Mouse (Mus musculus) MEL (cell line): Measurements from ENCODE around the gene Foxk2. TPM values are rescaled to one million over a fixed set of nuclear protein-coding genes. Genes with fewer than 3 reads are reported as not detected.

Source experiments
- DNase-seq: peaks from one replicate; pipeline ENCODE4 v3.0.0; 2011; ENCODE audit warnings: low read depth, low spot score
- H3K27ac ChIP-seq: 2 replicates; pipeline ENCODE4 v1.5.1; 2012; ENCODE audit warnings: low read depth, mild to moderate bottlenecking, control low read depth, low read length, moderate library complexity; ENCODE audit not compliant: control insufficient read depth
- H3K27me3 ChIP-seq, 2 experiments: fragments of 150-350 bp in 1 of 2; sonication (generic) in 1 of 2; 2 replicates each; pipeline ENCODE4 v1.6.1; 2012; ENCODE audit warnings: low read length in 2 of 2, mild to moderate bottlenecking in 2 of 2, improper control_type of control experiment in 1 of 2, moderate library complexity in 1 of 2; ENCODE audit not compliant: insufficient read depth in 2 of 2, control insufficient read depth in 1 of 2
- H3K36me3 ChIP-seq, 2 experiments: 2 replicates each; pipeline ENCODE4 v1.6.1; 2012 to 2014; ENCODE audit warnings: low read length in 2 of 2, improper control_type of control experiment in 1 of 2, inconsistent platforms in 1 of 2, mild to moderate bottlenecking in 1 of 2; ENCODE audit not compliant: insufficient read depth in 2 of 2, control insufficient read depth in 1 of 2
- H3K4me1 ChIP-seq, 2 experiments: fragments of 150-350 bp in 1 of 2; sonication (generic) in 1 of 2; 2 replicates each; pipeline ENCODE4 v1.6.1; 2012; ENCODE audit warnings: low read length in 2 of 2, improper control_type of control experiment in 1 of 2, mild to moderate bottlenecking in 1 of 2; ENCODE audit not compliant: insufficient read depth in 2 of 2, control insufficient read depth in 1 of 2
- H3K4me3 ChIP-seq, 2 experiments: fragments of 150-350 bp in 1 of 2; sonication (generic) in 1 of 2; 2 replicates each; pipeline ENCODE4 v1.5.1; 2012; ENCODE audit warnings: low read depth in 2 of 2, low read length in 2 of 2, mild to moderate bottlenecking in 2 of 2, moderate library complexity in 2 of 2, control low read depth in 1 of 2, improper control_type of control experiment in 1 of 2; ENCODE audit not compliant: control insufficient read depth in 1 of 2, insufficient read depth in 1 of 2
- H3K79me2 ChIP-seq: 2 replicates; pipeline ENCODE4 v1.6.1; 2012; ENCODE audit warnings: mild to moderate bottlenecking, low read length, moderate library complexity; ENCODE audit not compliant: control insufficient read depth, poor library complexity, insufficient read depth
- H3K9ac ChIP-seq: 2 replicates; pipeline ENCODE4 v1.6.1; 2012; ENCODE audit warnings: low read depth, mild to moderate bottlenecking, control low read depth, low read length, moderate library complexity; ENCODE audit not compliant: control insufficient read depth, poor library complexity, severe bottlenecking
- H3K9me3 ChIP-seq: fragments of 150-350 bp; sonication (generic); replicated peaks from 2 replicates; pipeline ENCODE4 v1.6.1; 2012; ENCODE audit warnings: mild to moderate bottlenecking, low read length, improper control_type of control experiment, moderate library complexity; ENCODE audit not compliant: insufficient read depth
- BHLHE40 ChIP-seq: IDR thresholded peaks from 2 replicates; pipeline ENCODE4 v1.6.1; 2012; ENCODE audit warnings: low read depth, mild to moderate bottlenecking, inconsistent platforms, low read length, improper control_type of control experiment, borderline replicate concordance
- CTCF ChIP-seq, 3 experiments: IDR thresholded peaks in 2 of 3; conservative IDR thresholded peaks in 1 of 3; 2 replicates each; pipeline ENCODE4 v1.5.1; 2011 to 2012; ENCODE audit warnings: low read length in 3 of 3, low read depth in 2 of 3, mild to moderate bottlenecking in 2 of 3, improper control_type of control experiment in 1 of 3, inconsistent platforms in 1 of 3, mixed read lengths in 1 of 3, moderate library complexity in 1 of 3; ENCODE audit not compliant: control insufficient read depth in 1 of 3, insufficient read depth in 1 of 3, poor library complexity in 1 of 3, severe bottlenecking in 1 of 3
- E2F4 ChIP-seq: IDR thresholded peaks from 2 replicates; pipeline ENCODE4 v1.6.1; 2011; ENCODE audit warnings: low read depth, low read length, improper control_type of control experiment, borderline replicate concordance
- ELF1 ChIP-seq: IDR thresholded peaks from 2 replicates; pipeline ENCODE4 v1.6.1; 2014; ENCODE audit warnings: low read depth, mild to moderate bottlenecking, inconsistent platforms, low read length, improper control_type of control experiment, moderate library complexity
- ETS1 ChIP-seq: IDR thresholded peaks from 2 replicates; pipeline ENCODE4 v1.6.1; 2012; ENCODE audit warnings: low read depth, mild to moderate bottlenecking, inconsistent platforms, low read length, improper control_type of control experiment, moderate library complexity
- GATA1 ChIP-seq: IDR thresholded peaks from 2 replicates; pipeline ENCODE4 v1.6.1; 2011; ENCODE audit warnings: low read depth, low read length, improper control_type of control experiment
- HCFC1 ChIP-seq: IDR thresholded peaks from 2 replicates; pipeline ENCODE4 v1.6.1; 2012; ENCODE audit warnings: low read depth, mild to moderate bottlenecking, inconsistent platforms, low read length, improper control_type of control experiment, moderate library complexity
- JUND ChIP-seq: IDR thresholded peaks from 2 replicates; pipeline ENCODE4 v1.6.1; 2011; ENCODE audit warnings: low read depth, mild to moderate bottlenecking, improper control_type of control experiment, low read length
- MAFK ChIP-seq: IDR thresholded peaks from 2 replicates; pipeline ENCODE4 v1.6.1; 2011; ENCODE audit warnings: low read depth, mild to moderate bottlenecking, low read length, improper control_type of control experiment, borderline replicate concordance
- MAZ ChIP-seq: IDR thresholded peaks from 2 replicates; pipeline ENCODE4 v1.6.1; 2012; ENCODE audit warnings: low read depth, mild to moderate bottlenecking, inconsistent platforms, low read length, improper control_type of control experiment
- MXI1 ChIP-seq: IDR thresholded peaks from 2 replicates; pipeline ENCODE4 v1.6.1; 2011; ENCODE audit warnings: mild to moderate bottlenecking, low read depth, low read length, improper control_type of control experiment
- MYB ChIP-seq: IDR thresholded peaks from 2 replicates; pipeline ENCODE4 v1.6.1; 2011; ENCODE audit warnings: mild to moderate bottlenecking, low read depth, low read length, improper control_type of control experiment
- MYC ChIP-seq: IDR thresholded peaks from 2 replicates; pipeline ENCODE4 v1.6.1; 2011; ENCODE audit warnings: low read depth, mild to moderate bottlenecking, low read length, improper control_type of control experiment, moderate library complexity
- NRF1 ChIP-seq: IDR thresholded peaks from 2 replicates; pipeline ENCODE4 v1.6.1; 2014; ENCODE audit warnings: low read depth, mild to moderate bottlenecking, inconsistent platforms, low read length, improper control_type of control experiment, moderate library complexity; ENCODE audit not compliant: poor library complexity, insufficient read depth, severe bottlenecking
- POLR2AphosphoS2 ChIP-seq: IDR thresholded peaks from 2 replicates; pipeline ENCODE4 v1.6.1; 2011; ENCODE audit warnings: low read length, improper control_type of control experiment
- POLR2AphosphoS5 ChIP-seq: IDR thresholded peaks from 2 replicates; pipeline ENCODE4 v1.6.1; 2012; ENCODE audit warnings: low read depth, borderline replicate concordance, mild to moderate bottlenecking, inconsistent platforms, low read length, moderate library complexity, mixed read lengths
- RCOR1 ChIP-seq: IDR thresholded peaks from 2 replicates; pipeline ENCODE4 v1.6.1; 2012; ENCODE audit warnings: low read depth, mild to moderate bottlenecking, inconsistent platforms, low read length, improper control_type of control experiment
- SIN3A ChIP-seq: IDR thresholded peaks from 2 replicates; pipeline ENCODE4 v1.6.1; 2012; ENCODE audit warnings: low read length, improper control_type of control experiment, inconsistent platforms
- SMC3 ChIP-seq: IDR thresholded peaks from 2 replicates; pipeline ENCODE4 v1.6.1; 2011; ENCODE audit warnings: low read depth, low read length, improper control_type of control experiment
- TBP ChIP-seq: IDR thresholded peaks from 2 replicates; pipeline ENCODE4 v1.8.0; 2011; ENCODE audit warnings: low read depth, low read length, improper control_type of control experiment
- USF1 ChIP-seq: IDR thresholded peaks from 2 replicates; pipeline ENCODE4 v1.6.1; 2014; ENCODE audit warnings: low read depth, mild to moderate bottlenecking, inconsistent platforms, low read length, improper control_type of control experiment, moderate library complexity
- ZC3H11A ChIP-seq: IDR thresholded peaks from 2 replicates; pipeline ENCODE4 v1.6.1; 2012; ENCODE audit warnings: low read depth, mild to moderate bottlenecking, inconsistent platforms, low read length, improper control_type of control experiment
- ZKSCAN1 ChIP-seq: IDR thresholded peaks from 2 replicates; pipeline ENCODE4 v1.6.1; 2012; ENCODE audit warnings: low read depth, mild to moderate bottlenecking, inconsistent platforms, low read length, improper control_type of control experiment, moderate library complexity
- ZMIZ1 ChIP-seq: IDR thresholded peaks from 2 replicates; pipeline ENCODE4 v1.6.1; 2012; ENCODE audit warnings: low read depth, mild to moderate bottlenecking, inconsistent platforms, low read length, improper control_type of control experiment, moderate library complexity
- ZNF384 ChIP-seq: IDR thresholded peaks from 2 replicates; pipeline ENCODE4 v1.6.1; 2012; ENCODE audit warnings: low read depth, mild to moderate bottlenecking, inconsistent platforms, low read length, improper control_type of control experiment
- polyA plus RNA-seq, 2 experiments: library from polyadenylated mRNA; stranded (reverse) in 1 of 2; unstranded in 1 of 2; fragments of >175 nt in 1 of 2; fragments of >200 nt in 1 of 2; gene quantifications; 2 replicates each; pipeline versions ENCODE4 v1.2.1 to v1.2.4; 2012; ENCODE audit warnings: low replicate concordance in 2 of 2, low read depth in 1 of 2; ENCODE audit not compliant: insufficient read length in 2 of 2, insufficient read depth in 1 of 2, missing spikeins in 1 of 2
- total RNA-seq: library from RNA; depleted of rRNA; stranded (reverse); fragments of 300-350 nt; gene quantifications from 2 replicates; pipeline ENCODE4 v1.2.3, GENCODE M21; 2012

Foxk2 gene
- total and polyA plus RNA-seq, 3 experiments, result 64.5 to 317 (median 68.0) TPM

DNA sequence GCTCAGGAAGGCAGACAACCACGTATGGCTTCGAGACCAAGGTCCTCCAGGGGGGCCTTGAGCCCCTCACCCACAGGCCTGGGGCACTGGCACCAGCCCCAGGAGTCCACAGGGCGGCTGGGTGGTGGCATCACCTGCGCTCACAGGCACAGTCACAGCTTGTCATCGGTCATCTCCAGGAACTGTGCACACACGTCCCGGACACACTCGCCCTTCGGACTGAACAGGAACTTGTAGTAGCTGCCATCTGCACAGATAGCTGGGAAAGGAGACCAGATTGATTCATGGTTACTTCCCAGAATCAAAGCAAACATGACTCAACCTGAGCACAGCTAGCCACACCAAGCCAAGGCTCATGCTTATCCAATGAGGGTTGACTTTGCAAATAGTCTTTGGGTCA lies 68.4 kb downstream of the Foxk2 start:
- Histone ChIP-seq H3K9ac (no peak overlapping the region), H3K4me3 (no peak overlapping the region), H3K27ac (no peak overlapping the region), H3K9me3 (no peaks in the 10 kb centered on the region), H3K4me1 (no peaks in the 10 kb centered on the region), H3K36me3 (peaks cover 0 to 30% of the 10 kb centered on the region in 2 experiments; a peak in 2 of 4 replicates), H3K79me2 (no peaks in the 10 kb centered on the region), H3K27me3 (no peaks in the 10 kb centered on the region)
- TF ChIP-seq HCFC1, result no peak
- TF ChIP-seq MYC, result no peak
- no peak for TF ChIP-seq SIN3A
- no peak for TF ChIP-seq USF1
- TF ChIP-seq E2F4, result no peak
- no peak for TF ChIP-seq ZNF384
- TF ChIP-seq ELF1, result no peak
- TF ChIP-seq RCOR1, result no peak
- TF ChIP-seq ZC3H11A, result no peak
- DNase-seq, result no peak

DNA sequence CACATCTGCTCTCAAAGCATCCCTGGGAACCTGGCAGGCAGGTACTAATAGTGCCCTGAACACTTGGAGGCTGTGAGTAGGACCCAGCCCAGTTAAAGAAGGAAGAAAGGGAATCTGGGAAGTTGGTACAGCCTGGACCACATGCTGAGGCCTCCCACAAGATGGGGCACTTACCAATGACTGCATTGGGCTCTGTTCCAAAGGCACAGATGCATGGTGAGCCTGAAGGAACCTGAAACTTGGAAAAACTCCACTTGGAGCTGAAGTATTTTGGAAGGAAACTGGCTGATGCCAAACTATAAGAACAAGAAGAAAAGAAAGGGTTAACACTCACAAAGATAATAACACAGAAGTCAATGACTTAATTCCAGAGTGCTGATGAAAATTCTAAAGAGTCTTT lies 68.8 kb downstream of the Foxk2 start:
- H3K79me2 ChIP-seq, result no peaks in the 10 kb centered on the region; the same call in 1 of the 2 replicates
- no peaks in the 10 kb centered on the region for H3K27me3 ChIP-seq
- H3K9me3 ChIP-seq, result no peaks in the 10 kb centered on the region
- no peak for TF ChIP-seq MXI1
- TF ChIP-seq USF1, result no peak
- no peak for TF ChIP-seq NRF1
- no peak for TF ChIP-seq SMC3
- TF ChIP-seq ETS1, result no peak
- no peak for TF ChIP-seq GATA1
- no peak for TF ChIP-seq BHLHE40
- TF ChIP-seq HCFC1, result no peak
- no peak for TF ChIP-seq MYB
- no peak for TF ChIP-seq ZKSCAN1
- no peak for TF ChIP-seq POLR2AphosphoS5
- TF ChIP-seq TBP, result no peak
- no peak for TF ChIP-seq JUND
- no peak for TF ChIP-seq MAFK
- TF ChIP-seq ZMIZ1, result no peak
- no peak for TF ChIP-seq POLR2AphosphoS2
- TF ChIP-seq MAZ, result no peak
- TF ChIP-seq RCOR1, result no peak
- no peak for TF ChIP-seq CTCF (IDR thresholded peaks at IDR 0.05 in 2 of 3, conservative IDR thresholded peaks at IDR 0.05 in 1 of 3; ENCODE audit: control insufficient read depth in 1 of 3, insufficient read depth in 1 of 3, low read depth in 2 of 3, low read length in 3 of 3, poor library complexity in 1 of 3, severe bottlenecking in 1 of 3)
- DNase-seq, result no peak
- H3K27ac ChIP-seq, result no peak overlapping the region
- peaks cover 0 to 34% of the 10 kb centered on the region in 2 experiments; a peak in 2 of 4 replicates for H3K36me3 ChIP-seq
- no peak overlapping the region for H3K9ac ChIP-seq
- H3K4me1 ChIP-seq, result no peaks in the 10 kb centered on the region
- no peak overlapping the region for H3K4me3 ChIP-seq
